Mouse (Mus musculus) intestine, embryonic 16.5 days (tissue): Measurements from ENCODE around the gene Plcd1. TPM values are rescaled to one million over a fixed set of nuclear protein-coding genes. Genes with fewer than 3 reads are reported as not detected.

Experiments
- ATAC-seq: fragments of 200-750 bp; cut with Nextera tagmentation; 2 replicates; pipeline ENCODE4 v1.8.0; 2017; ENCODE audit warnings: moderate TSS enrichment, moderate library complexity
- H3K27ac ChIP-seq: fragments of 300-500 bp; sonication (generic); 2 replicates; pipeline ENCODE4 v1.5.1; 2014; ENCODE audit warnings: mild to moderate bottlenecking, low read length
- H3K27me3 ChIP-seq: fragments of 300-500 bp; sonication (generic); replicated peaks from 2 replicates; pipeline ENCODE4 v1.6.1; 2014; ENCODE audit warnings: low read length, control low read depth, mixed read lengths; ENCODE audit not compliant: control insufficient read depth, insufficient read depth
- H3K36me3 ChIP-seq: fragments of 300-500 bp; sonication (generic); 2 replicates; pipeline ENCODE4 v1.6.1; 2014; ENCODE audit warnings: low read length, control low read depth; ENCODE audit not compliant: control insufficient read depth, insufficient read depth
- H3K4me1 ChIP-seq: fragments of 300-500 bp; sonication (generic); 2 replicates; pipeline ENCODE4 v1.6.1; 2014; ENCODE audit warnings: low read length, control low read depth, mixed read lengths; ENCODE audit not compliant: control insufficient read depth, insufficient read depth
- H3K4me2 ChIP-seq: fragments of 300-500 bp; sonication (generic); 2 replicates; pipeline ENCODE4 v1.6.1; 2014; ENCODE audit warnings: low read depth, low read length, control low read depth
- H3K4me3 ChIP-seq: fragments of 300-500 bp; sonication (generic); 2 replicates; pipeline ENCODE4 v1.5.1; 2014; ENCODE audit warnings: mild to moderate bottlenecking, low read length
- H3K9ac ChIP-seq: fragments of 300-500 bp; sonication (generic); 2 replicates; pipeline ENCODE4 v1.6.1; 2014; ENCODE audit warnings: low read depth, low read length
- H3K9me3 ChIP-seq: fragments of 300-500 bp; sonication (generic); 2 replicates; pipeline ENCODE4 v1.6.1; 2016; ENCODE audit warnings: low read length, control low read depth; ENCODE audit not compliant: control insufficient read depth
- WGBS: fragments of 180-500 bp; shearing (Covaris S2); extraction: QIAGEN DNeasy Blood & Tissue Kit; methylation state at CpG from one replicate; pipeline ENCODE4 v1.1.7; 2014; 5-methylcytosine and 5-hydroxymethylcytosine counted together
- polyA plus RNA-seq: library from polyadenylated mRNA; unstranded; fragments of >200 nt; fragmentation: Nextera tagmentation; extraction: Ambion mirVana; gene quantifications from 2 replicates; pipeline ENCODE4 v1.2.1, GENCODE M21; 2015

Gene Plcd1
- polyA plus RNA-seq, 1 experiment from 2014 or later = 17.3 TPM

DNA sequence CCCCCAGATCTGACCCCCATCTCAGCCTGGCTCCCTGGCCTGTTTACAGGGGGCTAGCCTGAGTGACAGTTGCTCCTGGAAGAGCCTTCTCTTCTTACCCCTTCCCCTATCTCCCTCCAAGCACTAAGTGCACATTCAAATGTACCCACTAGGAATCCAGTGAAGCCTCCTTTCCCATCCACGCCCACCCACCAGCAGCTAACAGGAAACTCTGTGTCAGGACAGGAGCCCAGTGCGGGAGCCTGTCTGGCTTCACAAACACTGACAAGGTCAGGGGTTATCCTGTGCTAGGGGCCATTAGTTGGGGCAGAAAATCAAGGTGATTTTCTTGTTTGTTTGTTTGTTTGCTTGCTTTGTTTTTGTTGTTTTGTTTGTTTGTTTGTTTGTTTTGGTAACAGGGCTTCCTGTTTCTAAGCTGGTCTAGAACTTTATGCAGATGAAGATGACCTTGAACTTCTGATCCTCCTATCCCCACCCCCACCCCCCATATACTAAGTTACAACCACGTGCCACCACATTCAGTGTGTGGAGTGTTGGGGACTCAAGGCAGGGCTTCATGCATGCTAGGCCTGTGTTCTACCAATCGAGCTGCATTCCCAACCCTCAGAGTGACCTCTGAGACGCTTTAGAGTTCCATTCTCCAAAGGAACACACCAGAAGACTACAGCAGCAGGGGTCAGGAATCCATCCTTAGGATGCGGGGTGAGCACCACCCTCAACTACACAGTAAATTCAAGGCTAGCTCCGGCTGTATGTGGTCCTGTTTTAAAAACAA, 10.5 kb downstream of the Plcd1 start:
- Histone ChIP-seq H3K27ac (peak overlapping the region; percentile 59), H3K9ac (peak overlapping the region; percentile 8; the same call in 1 of the 2 replicates), H3K27me3 (no peaks in the 10 kb centered on the region), H3K4me3 (no peak overlapping the region), H3K9me3 (no peaks in the 10 kb centered on the region), H3K36me3 (no peaks in the 10 kb centered on the region), H3K4me2 (no peak overlapping the region), H3K4me1 (peaks cover 45% of the 10 kb centered on the region)
- 68% methylated on average over 7 of the region's 7 CpGs for WGBS
- no peak for ATAC-seq

- no peak for ATAC-seq
- no peaks in the 10 kb centered on the region for H3K9me3 ChIP-seq
- H3K27ac ChIP-seq = peak overlapping the region; percentile 59
- H3K4me2 ChIP-seq = no peak overlapping the region
- H3K9ac ChIP-seq = peak overlapping the region; percentile 17; the same call in 1 of the 2 replicates
- peaks cover 37% of the 10 kb centered on the region for H3K4me1 ChIP-seq
- no peak overlapping the region for H3K4me3 ChIP-seq
- H3K27me3 ChIP-seq = no peaks in the 10 kb centered on the region
- WGBS = 41% methylated on average over 8 of the region's 8 CpGs
- no peaks in the 10 kb centered on the region for H3K36me3 ChIP-seq
Measured at GRCm38 (mm10) chr9:119082039-119082438, 11.3 kb downstream of the Plcd1 start.

DNA sequence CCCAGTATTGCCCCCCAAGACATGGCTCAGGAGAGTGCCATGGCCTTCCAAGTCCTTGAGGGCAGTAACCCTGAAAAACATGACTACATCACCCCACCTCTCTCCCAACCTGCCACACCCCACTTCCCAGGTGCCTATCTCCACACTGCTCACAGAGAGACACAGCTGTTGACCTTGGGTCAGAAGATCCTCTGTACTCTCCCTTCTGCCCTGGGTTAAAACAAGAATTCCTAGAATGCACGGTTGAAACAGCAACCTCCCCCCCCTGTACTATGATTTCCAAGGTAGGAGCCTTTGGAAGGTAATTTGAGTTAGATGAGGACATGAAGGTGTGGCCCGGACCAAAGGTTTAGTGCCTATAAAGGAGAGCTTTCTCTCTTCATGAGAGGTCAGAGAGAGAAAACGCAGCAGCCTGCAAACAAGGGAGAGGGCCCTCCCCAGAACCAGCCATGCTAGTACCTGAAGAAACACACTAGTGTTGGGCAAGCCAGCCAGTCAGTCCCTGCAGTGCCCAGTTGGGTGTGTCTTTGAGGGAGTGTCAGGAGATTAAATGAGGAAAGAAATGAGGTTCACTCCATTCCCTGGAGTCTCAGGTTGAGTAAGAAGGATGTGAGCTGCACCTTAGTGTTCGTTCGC, 13.1 kb downstream of the Plcd1 start:
- Histone ChIP-seq H3K9me3 (no peaks in the 10 kb centered on the region), H3K9ac (no peak overlapping the region), H3K4me2 (0 out of 2 replicates have a peak overlapping the region, but pooled peaks have one; percentile 9), H3K4me3 (no peak overlapping the region), H3K4me1 (peaks cover 24% of the 10 kb centered on the region), H3K27ac (peak overlapping the region; percentile 72), H3K36me3 (no peaks in the 10 kb centered on the region), H3K27me3 (no peaks in the 10 kb centered on the region)
- 53% methylated on average over 5 of the region's 5 CpGs for WGBS
- ATAC-seq = peak; percentile 68

- no peak overlapping the region for H3K4me3 ChIP-seq
- H3K4me2 ChIP-seq = no peak overlapping the region
- no peak overlapping the region for H3K27ac ChIP-seq
- H3K9me3 ChIP-seq = no peaks in the 10 kb centered on the region
- ATAC-seq = peak; percentile 41; the same call in 1 of the 2 replicates
- no peaks in the 10 kb centered on the region for H3K27me3 ChIP-seq
- no peaks in the 10 kb centered on the region for H3K36me3 ChIP-seq
- H3K9ac ChIP-seq = no peak overlapping the region
- WGBS = 68% methylated on average over 16 of the region's 16 CpGs
- H3K4me1 ChIP-seq = no peaks in the 10 kb centered on the region; the same call in 1 of the 2 replicates
Measured at GRCm38 (mm10) chr9:119075685-119076084, 17.6 kb downstream of the Plcd1 start.

- H3K4me2 ChIP-seq = no peak overlapping the region
- H3K27ac ChIP-seq = no peak overlapping the region
- H3K9me3 ChIP-seq = no peaks in the 10 kb centered on the region
- no peak overlapping the region for H3K9ac ChIP-seq
- ATAC-seq = no peak
- H3K4me1 ChIP-seq = no peaks in the 10 kb centered on the region
- H3K36me3 ChIP-seq = no peaks in the 10 kb centered on the region
- WGBS = 73% methylated on average over 15 of the region's 15 CpGs
- H3K4me3 ChIP-seq = no peak overlapping the region
- H3K27me3 ChIP-seq = no peaks in the 10 kb centered on the region
Measured at GRCm38 (mm10) chr9:119073184-119073895, 20.0 kb downstream of the Plcd1 start.

DNA sequence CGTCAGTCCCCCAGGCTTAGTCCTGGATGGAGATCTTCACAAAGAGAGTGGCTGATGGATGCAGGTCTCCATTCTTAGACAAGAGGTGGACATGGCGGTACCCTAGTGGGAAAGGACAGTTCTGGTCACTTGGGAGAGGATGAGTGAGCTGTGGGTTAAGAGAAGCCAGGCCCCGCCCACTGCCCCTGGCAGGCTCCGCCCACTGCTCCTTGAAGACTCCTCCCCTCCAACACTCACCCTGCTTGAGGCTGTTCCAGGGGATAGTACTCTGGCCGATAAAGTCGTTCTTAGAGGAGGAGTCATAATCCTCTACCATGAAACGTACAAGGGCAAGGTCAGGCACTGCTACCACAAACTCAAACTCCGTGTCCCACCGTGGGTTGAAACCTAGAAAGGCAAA, 21.5 kb downstream of the Plcd1 start:
- Histone ChIP-seq H3K27ac (no peak overlapping the region), H3K9ac (no peak overlapping the region), H3K4me3 (no peak overlapping the region), H3K9me3 (no peaks in the 10 kb centered on the region), H3K4me1 (no peaks in the 10 kb centered on the region), H3K36me3 (no peaks in the 10 kb centered on the region), H3K4me2 (no peak overlapping the region), H3K27me3 (no peaks in the 10 kb centered on the region)
- no peak for ATAC-seq
- 77% methylated on average over 9 of the region's 9 CpGs for WGBS

GRCm38 (mm10) chr9:119070173-119070825, 23.0 kb downstream of the Plcd1 start:
- 77% methylated on average over 13 of the region's 13 CpGs for WGBS

GRCm38 (mm10) chr9:119068266-119068665, 25.0 kb downstream of the Plcd1 start:
- H3K9ac ChIP-seq = no peak overlapping the region
- H3K27ac ChIP-seq = no peak overlapping the region
- no peaks in the 10 kb centered on the region for H3K9me3 ChIP-seq
- H3K4me1 ChIP-seq = peaks cover 4% of the 10 kb centered on the region; the same call in 1 of the 2 replicates
- H3K27me3 ChIP-seq = no peaks in the 10 kb centered on the region
- no peak overlapping the region for H3K4me3 ChIP-seq
- WGBS = 85% methylated on average over 11 of the region's 11 CpGs
- no peaks in the 10 kb centered on the region for H3K36me3 ChIP-seq
- H3K4me2 ChIP-seq = no peak overlapping the region
- peak; percentile 20; the same call in 1 of the 2 replicates for ATAC-seq

More at GRCm38 (mm10) chr9:119070173-119070825, 23.0 kb downstream of the Plcd1 start:
- no peaks in the 10 kb centered on the region for H3K27me3 ChIP-seq
- no peak overlapping the region for H3K27ac ChIP-seq
- H3K4me1 ChIP-seq = no peaks in the 10 kb centered on the region
- no peaks in the 10 kb centered on the region for H3K9me3 ChIP-seq
- ATAC-seq = no peak
- H3K4me2 ChIP-seq = no peak overlapping the region
- H3K9ac ChIP-seq = no peak overlapping the region
- no peak overlapping the region for H3K4me3 ChIP-seq
- H3K36me3 ChIP-seq = no peaks in the 10 kb centered on the region

DNA sequence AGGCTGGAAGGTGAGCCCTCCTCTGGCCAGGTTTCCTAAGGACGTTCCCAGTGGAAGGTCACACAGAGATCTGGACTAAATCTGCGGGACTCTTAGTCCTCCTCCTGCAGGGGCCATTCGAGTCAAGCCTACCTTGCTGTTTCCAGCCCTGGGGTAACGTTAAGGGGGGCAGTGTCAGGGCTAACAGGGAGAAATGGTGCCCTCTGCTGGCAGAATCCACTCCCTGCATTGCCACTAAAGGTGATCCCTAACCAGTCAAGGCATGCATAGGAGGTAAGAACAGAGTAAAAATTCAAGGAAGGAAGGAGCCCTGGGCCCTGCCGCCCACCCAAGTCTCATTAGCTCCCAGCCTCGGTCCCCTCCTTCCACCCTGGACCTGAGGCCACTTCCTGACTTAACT, 25.7 kb downstream of the Plcd1 start:
- peaks cover 4% of the 10 kb centered on the region; the same call in 1 of the 2 replicates for H3K4me1 ChIP-seq
- WGBS = under 1% methylated on average over 6 of the region's 6 CpGs
- H3K27me3 ChIP-seq = no peaks in the 10 kb centered on the region
- H3K27ac ChIP-seq = no peak overlapping the region
- no peaks in the 10 kb centered on the region for H3K36me3 ChIP-seq
- no peak overlapping the region for H3K4me2 ChIP-seq
- peak; percentile 54 for ATAC-seq
- H3K9ac ChIP-seq = no peak overlapping the region
- no peaks in the 10 kb centered on the region for H3K9me3 ChIP-seq
- no peak overlapping the region for H3K4me3 ChIP-seq
